Mouse (Mus musculus) spleen, embryonic (tissue): ENCODE data around the gene Klf5.

Experiments used
- CTCF ChIA-PET: fragments of 350-600 bp; sonication (Branson Sonifier 250); formaldehyde crosslinking; loops from one replicate; lab custom pipeline; 2022; lab: Charles Lee

Klf5 gene

DNA sequence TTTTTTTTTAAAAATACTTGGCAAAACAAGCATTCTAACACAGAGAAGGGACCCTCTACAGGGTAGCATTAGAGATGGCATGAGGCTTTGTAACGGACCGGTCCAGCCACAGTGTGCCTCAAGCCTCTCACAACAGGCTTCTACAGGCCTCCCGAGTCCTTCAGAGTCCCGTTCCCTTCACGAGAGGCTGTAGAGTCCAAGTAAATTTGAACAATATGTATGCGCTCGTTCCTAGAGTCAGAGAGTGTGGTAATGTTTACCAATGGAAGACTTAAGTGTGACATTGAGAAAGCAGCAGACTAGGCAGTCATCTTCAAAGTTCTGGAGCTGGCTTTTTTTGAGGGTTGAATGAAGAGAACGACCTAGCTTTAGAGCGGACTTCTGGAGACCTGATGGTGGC is 11.1 kb downstream of the Klf5 start:
- CTCF ChIA-PET, result no interaction called here

DNA sequence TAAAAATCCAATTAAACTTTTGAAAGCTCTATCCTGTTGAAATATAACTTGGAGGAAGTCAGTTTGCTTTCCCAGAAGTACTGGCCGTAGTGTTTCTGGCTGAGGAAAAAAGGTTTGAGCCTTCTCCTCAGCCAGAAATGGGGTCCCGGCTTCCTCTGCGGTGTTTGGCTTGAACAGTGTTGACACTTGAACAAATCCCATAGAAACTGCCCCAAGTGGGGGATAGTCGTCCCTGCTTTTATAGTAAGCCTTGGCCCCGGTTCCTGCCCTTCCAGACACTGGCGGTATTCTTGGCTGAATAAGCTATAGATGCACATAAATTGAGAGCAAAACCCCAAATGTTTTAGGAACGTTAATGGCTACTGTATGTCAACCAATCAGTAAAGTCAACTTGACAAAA is 11.9 kb downstream of the Klf5 start:
- CTCF ChIA-PET, result no interaction called here

DNA sequence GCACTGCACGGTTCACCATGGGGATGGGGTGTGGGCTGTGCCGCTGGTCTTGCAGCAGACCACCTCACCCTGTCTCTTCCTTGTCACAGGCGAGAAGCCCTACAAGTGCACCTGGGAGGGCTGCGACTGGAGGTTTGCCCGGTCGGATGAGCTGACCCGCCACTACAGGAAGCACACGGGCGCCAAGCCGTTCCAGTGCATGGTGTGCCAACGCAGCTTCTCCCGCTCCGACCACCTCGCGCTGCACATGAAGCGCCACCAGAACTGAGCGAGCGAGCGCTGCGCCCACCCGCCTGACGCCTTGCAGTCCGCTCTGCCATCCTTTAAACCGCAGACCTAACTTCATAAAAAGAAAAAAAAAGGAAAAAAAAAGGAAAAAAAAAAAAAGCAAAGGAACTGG is 14.6 kb downstream of the Klf5 start:
- CTCF ChIA-PET, result no interaction called here

DNA sequence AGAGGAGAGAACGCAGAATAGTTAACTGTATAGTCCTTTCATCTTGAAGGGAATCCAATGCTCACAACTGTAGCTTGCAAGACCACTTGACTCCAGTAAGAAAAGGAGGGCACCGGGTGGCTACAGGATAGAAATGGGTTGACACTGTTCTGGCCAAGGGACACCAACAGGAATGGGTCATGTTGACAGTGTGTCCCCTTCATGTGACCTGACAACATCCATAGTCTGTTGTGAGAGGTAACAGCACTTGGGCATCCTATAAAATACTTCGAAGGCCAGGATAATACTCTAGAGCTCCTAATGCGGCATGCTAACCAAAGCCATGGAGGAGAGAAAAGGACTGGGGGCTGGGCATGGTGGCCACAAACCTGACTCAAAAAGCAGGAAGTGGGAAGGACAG is 17.8 kb downstream of the Klf5 start:
- CTCF ChIA-PET, result no interaction called here

DNA sequence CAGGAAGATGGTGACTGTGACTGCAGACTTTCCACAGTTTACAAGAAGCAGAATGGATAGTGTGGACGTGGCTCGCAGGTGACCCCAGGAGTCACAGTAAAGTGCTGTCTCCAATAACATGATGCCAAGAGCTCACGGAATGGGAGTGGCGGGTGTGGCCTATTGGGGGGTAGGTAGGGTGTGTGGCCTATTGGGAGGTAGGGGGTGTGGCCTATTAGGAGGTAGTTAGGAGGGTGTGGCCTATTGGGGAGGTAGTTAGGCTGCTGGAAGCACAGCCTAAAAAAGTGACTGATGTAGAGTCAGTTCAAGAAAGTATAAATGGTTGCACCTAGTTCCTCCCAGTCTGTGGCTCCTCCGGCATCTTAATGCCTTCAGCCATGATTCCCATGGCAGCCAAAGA is 22.2 kb downstream of the Klf5 start:
- CTCF ChIA-PET, result no interaction called here

DNA sequence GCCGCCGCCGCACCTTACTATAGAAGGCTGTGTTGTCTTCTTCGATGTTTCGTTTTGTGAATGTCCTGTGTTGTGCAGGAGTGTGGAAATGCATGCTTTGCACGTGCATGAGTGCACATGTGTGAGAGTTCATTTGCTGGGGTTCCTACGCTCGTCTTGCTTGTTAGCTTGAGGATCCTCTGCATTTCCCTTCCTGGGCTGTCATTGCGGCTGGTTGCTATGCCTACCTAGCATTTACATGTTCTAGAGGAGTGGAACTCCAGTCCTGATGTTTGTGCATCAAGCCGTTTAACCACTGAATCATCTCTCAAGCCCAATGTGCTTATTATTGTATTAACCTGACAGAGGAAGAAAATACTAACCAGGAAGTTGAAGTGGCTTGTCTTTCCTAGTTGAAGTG is 24.9 kb downstream of the Klf5 start:
- CTCF ChIA-PET, result no interaction called here

DNA sequence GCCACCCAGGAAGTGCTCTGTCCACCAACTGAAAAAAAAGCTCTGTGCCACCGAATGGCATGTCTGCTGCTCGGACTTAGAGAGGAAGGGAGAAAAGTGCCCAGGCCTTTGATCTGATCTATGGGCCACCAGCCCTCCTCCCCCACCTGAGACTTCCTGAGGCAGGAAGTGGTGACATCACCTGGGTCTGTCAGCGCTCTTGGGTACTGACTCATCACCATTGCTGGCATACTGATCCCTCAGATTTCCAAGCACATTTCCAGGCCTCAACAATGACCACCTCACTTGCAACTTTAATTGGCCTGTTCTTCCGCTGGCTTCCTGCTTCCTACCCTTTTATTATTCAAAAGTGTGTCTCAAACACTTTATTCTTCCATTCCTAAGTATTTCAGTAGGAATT is 26.0 kb downstream of the Klf5 start:
- CTCF ChIA-PET, result no interaction called here

DNA sequence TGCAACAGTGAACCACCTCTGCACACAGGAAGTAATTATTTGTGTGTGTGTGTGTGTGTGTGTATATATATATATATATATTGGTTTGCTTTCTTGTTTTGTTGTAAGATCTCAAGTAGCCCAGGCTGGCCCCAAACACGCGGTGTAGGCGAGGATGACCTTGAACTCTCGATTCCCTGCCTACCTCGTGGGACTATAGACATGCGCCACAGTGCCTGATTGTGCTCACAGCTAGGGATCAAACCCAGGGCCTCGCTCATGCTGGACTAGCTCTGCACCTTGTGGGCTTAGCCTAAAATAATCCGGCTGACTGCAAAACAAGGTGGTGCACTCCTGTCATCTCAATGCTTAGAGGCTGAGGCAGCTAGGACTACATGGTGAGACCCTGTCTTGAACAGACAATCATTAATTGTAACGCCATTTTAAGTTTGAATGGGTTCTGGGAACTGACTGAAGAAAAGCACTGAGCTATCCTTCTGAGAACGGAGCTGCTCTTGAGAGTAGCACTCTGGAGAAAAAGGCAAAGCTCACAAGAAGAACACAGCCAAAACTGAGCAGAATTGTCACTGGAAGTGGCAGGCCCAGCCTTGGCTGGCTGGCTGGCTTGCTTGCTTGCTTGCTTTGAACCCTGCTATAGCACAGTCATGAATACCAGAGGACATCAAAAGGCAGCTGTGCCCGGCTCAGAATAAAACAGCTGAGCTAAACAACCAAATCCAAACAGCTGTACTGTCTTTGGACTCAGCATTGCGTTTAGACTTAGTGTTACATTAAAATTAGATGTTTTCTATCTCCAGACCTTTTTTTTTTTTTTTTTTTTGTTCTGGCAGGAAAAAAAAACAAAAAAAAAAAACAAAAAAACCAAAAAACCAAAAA is 27.3 kb downstream of the Klf5 start:
- CTCF ChIA-PET, result no interaction called here

DNA sequence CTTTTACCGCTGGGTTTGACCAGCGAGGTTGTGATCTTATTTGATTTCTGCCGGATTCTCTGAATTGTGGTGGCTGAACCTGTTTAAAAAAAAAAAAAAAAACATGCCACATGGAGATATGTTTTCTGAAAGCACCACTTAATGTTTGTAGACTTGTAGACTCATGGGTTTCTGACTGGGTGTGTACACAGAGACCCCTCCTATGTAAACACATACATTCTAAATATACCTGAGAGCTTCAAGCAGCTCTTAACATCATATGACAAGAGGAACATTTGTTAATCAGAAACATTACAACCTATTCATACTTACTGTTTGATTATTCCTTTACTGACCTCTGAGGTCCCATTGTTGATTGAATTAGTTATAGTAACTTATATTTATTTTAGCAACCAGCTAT is 38.1 kb downstream of the Klf5 start:
- CTCF ChIA-PET, result no interaction called here

DNA sequence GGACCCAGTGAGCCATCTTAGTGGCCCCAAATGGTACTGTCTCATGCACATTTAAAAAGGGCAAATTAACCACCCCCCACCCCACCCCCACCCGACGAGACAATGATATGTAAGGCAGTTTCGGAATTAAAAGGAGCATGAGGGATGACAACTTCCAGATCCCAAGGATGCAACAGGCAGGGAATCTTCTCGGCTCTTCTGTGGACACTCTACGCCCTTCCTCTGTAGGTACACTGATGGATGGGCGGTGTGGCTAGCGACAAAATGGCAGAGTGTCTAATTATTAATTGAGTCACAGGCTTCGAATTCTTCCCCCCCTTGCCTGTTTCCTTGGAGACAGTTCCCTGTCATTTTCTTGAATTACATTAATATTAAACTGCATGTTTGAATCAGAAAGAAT is 40.5 kb downstream of the Klf5 start:
- CTCF ChIA-PET, result no interaction called here

DNA sequence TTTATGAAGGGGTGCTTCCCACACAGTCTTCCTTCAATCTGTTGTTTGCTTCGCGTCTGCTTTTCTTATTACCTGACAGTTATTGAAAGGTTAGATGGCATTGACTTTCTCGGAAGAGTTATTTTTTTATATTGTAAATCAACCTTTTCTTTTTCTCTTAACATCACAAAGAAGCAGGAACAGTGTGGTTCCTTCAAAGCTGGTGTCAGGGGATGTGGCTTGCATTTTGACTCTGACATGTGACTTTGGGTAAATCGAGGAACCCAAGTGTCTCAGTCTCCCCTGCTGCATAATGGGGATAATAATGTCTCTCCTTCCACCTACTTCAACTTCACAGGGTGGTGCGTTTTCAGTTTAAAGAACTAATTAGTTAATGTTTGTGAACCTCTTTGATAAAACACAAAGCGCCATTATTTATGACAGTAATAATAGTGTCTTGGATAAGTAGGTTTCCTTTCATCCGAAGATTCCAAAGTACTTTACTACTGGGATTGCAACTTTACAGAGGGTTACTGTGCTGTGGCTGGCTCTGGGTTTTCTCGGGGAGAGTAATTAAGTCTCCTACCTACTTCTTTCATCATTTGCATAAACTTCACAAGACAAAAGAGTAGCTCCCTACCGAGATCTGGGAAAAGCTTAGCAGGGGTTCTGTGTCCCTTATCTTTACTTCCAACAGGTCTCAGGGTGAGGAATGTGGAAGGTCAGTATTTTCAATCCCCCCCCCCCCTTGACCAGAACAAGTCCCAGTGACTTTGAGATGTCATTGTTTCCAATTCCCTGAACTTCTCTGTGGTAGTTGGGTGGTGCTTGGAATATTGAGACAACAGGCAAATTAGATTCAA is 41.4 kb downstream of the Klf5 start:
- CTCF ChIA-PET, result no interaction called here

DNA sequence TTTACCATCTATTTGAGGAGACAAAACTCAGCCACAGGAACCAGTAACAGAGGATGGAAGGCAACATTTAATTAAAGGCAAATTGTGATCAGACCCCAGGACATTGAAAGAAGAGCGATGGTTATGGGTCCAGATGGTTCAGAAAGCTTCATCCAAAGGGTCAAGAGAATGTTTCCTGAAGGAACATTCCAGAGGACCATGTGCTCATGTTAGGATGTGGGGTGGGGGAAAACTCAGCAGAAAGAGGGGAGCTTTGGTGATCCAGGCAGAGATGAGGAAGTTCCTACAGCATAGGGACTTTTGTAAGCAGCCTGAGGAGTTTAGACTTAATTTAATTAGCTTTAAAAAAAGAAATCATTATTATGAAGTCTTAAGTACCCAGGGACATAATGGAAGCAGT is 42.2 kb downstream of the Klf5 start:
- CTCF ChIA-PET, result no interaction called here

DNA sequence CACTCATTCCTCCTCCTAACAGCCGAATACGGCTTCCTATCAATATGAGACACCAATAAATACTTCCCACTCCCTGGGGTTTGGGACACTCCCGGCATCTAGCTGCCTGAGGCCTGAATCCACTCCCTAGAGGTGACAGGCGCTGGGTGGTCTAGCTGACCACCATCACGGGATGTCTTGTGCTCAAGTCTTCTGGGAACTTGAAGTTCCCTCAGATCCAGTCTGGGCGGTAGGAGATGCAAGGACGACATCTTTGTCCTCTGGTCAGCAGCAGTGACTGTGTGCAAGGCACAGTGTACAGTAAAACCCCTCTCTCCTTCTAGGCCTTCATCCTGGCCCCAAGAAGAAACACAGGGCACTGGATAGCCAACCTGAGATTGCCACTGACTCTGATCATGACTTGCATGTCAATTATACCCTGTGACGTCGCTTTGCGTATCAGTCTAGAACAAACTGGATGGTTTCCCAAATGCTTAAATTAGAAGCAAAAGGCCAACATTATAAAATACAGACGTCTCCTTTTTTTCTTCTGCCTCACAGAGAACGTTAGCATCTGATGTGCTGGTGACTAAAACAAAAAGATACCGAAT is 49.8 kb downstream of the Klf5 start:
- CTCF ChIA-PET, result no interaction called here

DNA sequence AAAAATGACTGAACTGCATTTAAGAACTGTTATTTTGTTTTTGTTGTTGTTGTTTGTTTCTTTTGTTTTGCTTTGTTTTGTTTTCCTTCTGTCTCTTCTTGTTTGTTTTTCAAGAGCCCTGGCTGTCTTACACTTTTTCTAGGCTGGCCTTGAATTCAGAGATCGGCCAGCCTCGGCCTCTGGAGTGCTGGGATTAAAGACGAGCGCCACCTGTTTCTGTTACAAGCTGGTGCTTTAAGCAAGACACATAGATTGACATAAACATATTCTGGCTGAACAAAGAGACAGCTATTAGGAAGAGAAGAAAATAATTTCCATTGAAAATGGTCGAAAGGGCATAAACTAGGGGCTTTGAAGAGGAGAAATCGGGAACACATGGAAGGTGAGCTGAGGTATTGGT is 51.1 kb downstream of the Klf5 start:
- CTCF ChIA-PET, result no interaction called here

DNA sequence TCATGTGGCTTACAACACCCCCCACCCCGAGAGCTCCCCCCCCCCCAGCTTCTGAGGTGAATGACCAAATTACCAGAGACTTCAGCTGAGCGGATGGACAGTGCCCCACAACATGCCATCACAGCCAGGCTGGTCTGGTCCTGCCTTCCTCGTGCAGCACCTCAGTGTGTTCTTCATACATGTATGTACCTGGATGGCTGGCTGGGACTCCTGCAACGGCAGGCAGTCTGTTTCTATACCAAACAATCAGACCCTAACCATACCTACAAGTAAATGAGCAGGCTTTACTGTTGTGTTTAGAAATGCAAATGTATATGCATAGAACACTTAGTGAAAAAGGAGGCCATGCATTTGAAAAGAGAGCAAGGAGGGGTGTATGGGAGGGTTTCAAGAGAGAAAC is 54.5 kb downstream of the Klf5 start:
- CTCF ChIA-PET, result no interaction called here

DNA sequence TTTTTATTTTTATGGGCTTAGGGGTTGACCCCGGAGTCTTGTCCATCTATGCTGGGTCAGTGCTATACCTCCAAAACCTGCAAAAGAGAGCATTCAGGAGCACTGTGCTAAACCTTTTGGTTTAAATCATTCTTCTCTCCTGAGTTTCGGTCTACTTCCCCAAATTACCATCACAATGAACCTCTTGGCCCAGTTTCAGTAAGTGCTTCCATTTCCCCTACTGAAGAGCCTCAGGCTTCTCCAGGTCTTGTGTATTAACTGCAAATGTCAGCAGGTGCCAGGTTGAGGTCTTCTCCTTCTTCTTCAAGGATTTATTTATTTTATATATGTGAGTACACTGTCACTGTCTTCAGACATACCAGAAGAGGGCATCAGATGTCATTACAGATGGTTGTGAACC is 55.6 kb downstream of the Klf5 start:
- CTCF ChIA-PET, result no interaction called here

DNA sequence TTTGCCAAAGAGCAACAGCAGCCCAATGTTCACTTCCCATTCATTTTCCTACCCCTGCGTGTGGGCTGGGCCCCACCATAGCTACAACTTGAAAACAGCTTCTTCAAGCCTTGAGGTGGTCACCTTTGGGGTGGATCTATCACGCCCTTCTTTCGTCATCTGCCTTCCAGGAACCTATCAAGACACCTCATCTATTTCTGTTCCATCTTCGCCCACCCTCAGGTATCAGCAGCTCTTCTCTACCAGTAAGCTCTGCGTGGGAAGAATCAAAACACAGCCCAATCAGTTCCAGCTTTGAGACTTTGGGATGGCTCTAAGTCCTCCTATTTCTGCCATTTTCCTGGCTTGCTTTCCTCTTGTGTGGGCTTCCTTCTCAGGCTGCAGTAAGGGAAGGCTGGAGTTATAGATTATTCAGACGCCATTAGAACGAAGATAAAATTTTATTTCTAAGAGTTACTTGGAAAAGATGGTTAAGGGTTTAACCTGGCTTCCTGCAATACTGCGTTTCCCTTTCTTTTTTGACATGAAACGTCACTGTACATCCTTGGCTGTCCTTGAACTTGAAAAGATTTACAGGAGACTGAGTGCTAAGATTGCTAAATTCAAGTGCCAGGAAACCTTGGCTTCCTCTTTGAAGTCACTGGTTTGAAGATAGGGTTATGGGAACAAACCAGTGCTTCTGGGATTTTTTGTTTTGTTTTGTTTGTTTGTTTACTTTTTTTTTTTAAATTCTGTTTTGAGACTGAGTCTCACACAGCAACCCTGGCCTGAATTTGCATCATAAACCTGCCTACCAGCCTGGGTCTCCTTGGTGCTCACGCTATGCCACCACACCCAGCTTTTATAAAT is 56.5 kb downstream of the Klf5 start:
- CTCF ChIA-PET, result no interaction called here

DNA sequence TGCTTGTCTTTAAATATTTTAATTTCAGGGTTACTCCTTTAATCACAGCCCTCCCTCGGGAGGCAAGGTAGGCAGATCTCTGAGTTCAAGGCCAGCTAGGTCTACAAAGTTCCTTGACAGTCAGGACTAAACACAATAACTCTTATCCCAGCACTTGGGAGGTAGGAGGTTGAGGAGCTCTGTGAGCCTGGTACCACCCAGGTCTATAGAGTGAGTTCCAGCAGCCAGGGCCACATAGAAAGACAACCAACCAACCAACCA is 57.0 kb downstream of the Klf5 start:
- CTCF ChIA-PET, result no interaction called here

DNA sequence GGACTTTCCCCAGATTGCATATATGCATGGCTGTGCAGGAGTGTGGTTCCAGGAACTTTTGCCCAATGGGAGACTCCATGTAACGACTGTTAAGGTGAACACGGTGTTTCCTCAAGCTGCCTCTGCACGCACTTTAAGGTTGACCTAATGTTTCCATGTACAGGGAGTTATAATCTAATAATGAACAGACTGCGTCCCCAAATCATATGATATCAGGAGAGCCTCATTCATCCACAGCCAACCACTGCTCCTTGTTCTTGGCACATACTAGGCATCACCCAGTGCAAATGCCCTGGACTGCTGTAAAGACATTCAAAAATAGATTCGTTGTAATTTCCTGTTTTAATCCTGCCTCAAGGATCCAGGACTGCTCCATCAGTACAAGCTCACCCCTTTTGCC is 64.5 kb downstream of the Klf5 start:
- CTCF ChIA-PET, result no interaction called here

DNA sequence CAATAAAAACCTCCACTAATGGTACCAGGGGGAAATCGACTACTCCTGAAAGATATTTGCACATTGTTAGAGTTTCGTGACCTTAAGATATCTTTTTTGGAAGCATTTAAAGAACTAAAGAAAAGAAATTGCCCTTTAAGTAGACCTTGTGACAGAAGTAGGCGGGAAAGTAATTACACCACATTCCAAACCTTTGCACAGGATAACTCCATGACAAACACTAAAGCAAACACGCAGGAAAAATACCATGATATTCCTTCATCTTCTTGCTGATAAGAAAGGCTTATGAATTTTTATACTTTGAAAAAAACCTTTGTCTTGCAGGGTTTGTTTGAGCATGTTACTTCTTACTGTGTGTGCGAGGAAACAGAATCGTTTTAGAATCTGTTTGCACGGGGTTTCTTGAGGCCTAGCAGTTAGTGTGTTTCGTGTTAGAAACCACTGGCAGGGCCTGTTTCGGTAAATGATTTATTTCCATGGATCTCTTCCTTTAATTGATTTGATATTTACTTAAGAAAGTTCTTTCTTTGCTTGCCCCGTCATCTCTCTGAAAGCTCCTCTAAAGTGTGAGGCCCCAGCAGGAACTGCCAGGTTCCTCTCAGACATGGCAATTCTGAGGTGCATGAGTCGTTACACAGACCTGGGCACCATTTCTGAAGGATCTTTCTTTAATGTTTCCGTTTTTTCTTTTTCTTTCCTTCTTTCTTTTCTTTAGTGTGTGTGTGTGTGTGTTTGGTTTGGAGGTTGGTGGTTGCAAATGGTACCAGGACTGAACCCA is 65.7 kb downstream of the Klf5 start:
- CTCF ChIA-PET, result no interaction called here
